Mouse (Mus musculus) thymus, adult 2 months (tissue): ENCODE results near the gene Mpv17l2.

ENCODE experiments used
- CTCF ChIP-seq: fragments of 200-500 bp; IDR thresholded peaks from 2 replicates; pipeline ENCODE4 v1.5.1; 2012; ENCODE audit warnings: mild to moderate bottlenecking, control low read depth, low read length, moderate library complexity, borderline replicate concordance; ENCODE audit not compliant: control insufficient read depth, poor library complexity, insufficient read depth; ENCODE audit errors: extremely low read depth
- POLR2A ChIP-seq: fragments of 200-500 bp; IDR thresholded peaks from 2 replicates; pipeline ENCODE4 v1.6.1; 2012; ENCODE audit warnings: mild to moderate bottlenecking, low read length, control low read depth, moderate library complexity; ENCODE audit not compliant: control insufficient read depth, poor library complexity, insufficient read depth; ENCODE audit errors: extremely low read depth

- TF ChIP-seq CTCF, result no peak
- TF ChIP-seq POLR2A, result no peak
Observed at GRCm38 (mm10) chr8:70765329-70765728, 4.6 kb upstream of the Mpv17l2 start.
